Mouse (Mus musculus): ENCODE results near the gene Gm3512. TPM values are rescaled to one million over a fixed set of nuclear protein-coding genes. Genes with fewer than 3 reads are reported as not detected.

Gm3512 gene
- not detected for polyA plus RNA-seq (2012; fragmentation: generic; extraction: Trizol)

GRCm38 (mm10) chr14:7174483-7174971 lies at the start of gene Gm3512:
Gene Gm3512, minus strand, starts transcription at chr14:7174533.

GRCm38 (mm10) chr14:7194440-7194839 lies 20.1 kb upstream of the Gm3512 start, which contains the start of gene Gm16434:
Gene Gm16434, minus strand, starts transcription at chr14:7194540.

GRCm38 (mm10) chr14:7125312-7125711 lies 49.0 kb downstream of the Gm3512 start, which contains the start of gene Gm6676:
Gene Gm6676, minus strand, starts transcription at chr14:7125412.

Other genes with a start within 250 kb of the Gm3512 start
- gene Gm6356, start 200.7 kb downstream of the Gm3512 start, polyA plus RNA-seq (2012; fragmentation: generic; extraction: Trizol) = not detected
- gene Gm10406, start 147.1 kb downstream of the Gm3512 start, polyA plus RNA-seq (2012; fragmentation: generic; extraction: Trizol) = not detected
- not detected for gene Gm3685, start 129.6 kb downstream of the Gm3512 start, polyA plus RNA-seq (2012; fragmentation: generic; extraction: Trizol)
- not detected for gene Gm3696, start 73.9 kb downstream of the Gm3512 start, polyA plus RNA-seq (2012; fragmentation: generic; extraction: Trizol)
- not detected for gene Gm6676, start 49.1 kb downstream of the Gm3512 start, polyA plus RNA-seq (2012; fragmentation: generic; extraction: Trizol)
- gene Gm16434, start 20.0 kb upstream of the Gm3512 start, polyA plus RNA-seq (2012; fragmentation: generic; extraction: Trizol) = not detected
- not detected for gene Gm3727, start 90.2 kb upstream of the Gm3512 start, polyA plus RNA-seq (2012; fragmentation: generic; extraction: Trizol)
- gene Gm3739, start 140.5 kb upstream of the Gm3512 start, polyA plus RNA-seq (2012; fragmentation: generic; extraction: Trizol) = not detected
- not detected for gene Gm5797, start 157.9 kb upstream of the Gm3512 start, polyA plus RNA-seq (2012; fragmentation: generic; extraction: Trizol)
- not detected for gene Gm8374, start 190.6 kb upstream of the Gm3512 start, polyA plus RNA-seq (2012; fragmentation: generic; extraction: Trizol)